Mouse (Mus musculus): ENCODE measurements around the gene Ppa2.

DNA sequence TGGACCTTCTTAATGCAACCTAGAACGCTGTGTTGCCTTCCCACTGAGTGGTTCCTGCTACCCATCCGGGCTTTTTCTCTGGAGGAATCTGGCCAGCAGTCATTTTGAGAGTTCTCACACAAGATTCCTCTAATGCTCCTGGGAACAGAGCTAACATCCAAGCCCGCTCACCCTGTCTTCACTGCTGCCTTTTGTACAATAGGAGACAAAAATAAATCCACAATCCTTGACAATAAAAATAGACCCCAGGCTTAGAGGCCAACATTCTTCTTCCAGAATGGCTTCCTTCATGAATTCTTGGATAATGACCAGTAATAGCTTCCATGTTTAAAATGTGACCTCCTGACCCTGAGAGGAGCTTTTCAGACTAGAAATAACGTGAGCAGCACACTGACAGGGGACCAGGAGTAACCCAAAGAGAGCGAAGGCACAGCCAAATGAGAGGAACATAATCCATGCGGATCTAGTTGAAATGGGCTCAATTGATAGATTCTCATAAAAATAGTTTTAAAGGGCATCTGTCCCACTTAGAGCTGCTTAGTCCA is 74.3 kb downstream of the Ppa2 start:
- TF ChIP-seq POLR2A (IDR thresholded peaks at IDR 0.05; ENCODE audit: low read depth, low read length) (no peak), CTCF (IDR thresholded peaks at IDR 0.05; ENCODE audit: borderline replicate concordance, insufficient read depth, low read length) (no peak)
